Mouse (Mus musculus) lung, postnatal 0 days (tissue): ENCODE results near the gene Polr1c.

Source experiments
- CTCF ChIP-seq: IDR thresholded peaks from 2 replicates; pipeline ENCODE4 v1.5.1; 2016; ENCODE audit warnings: antibody characterized with exemption, mild to moderate bottlenecking
- EP300 ChIP-seq: IDR thresholded peaks from 2 replicates; pipeline ENCODE4 v1.6.1; 2016; ENCODE audit warnings: antibody characterized with exemption, mild to moderate bottlenecking, control low read depth

DNA sequence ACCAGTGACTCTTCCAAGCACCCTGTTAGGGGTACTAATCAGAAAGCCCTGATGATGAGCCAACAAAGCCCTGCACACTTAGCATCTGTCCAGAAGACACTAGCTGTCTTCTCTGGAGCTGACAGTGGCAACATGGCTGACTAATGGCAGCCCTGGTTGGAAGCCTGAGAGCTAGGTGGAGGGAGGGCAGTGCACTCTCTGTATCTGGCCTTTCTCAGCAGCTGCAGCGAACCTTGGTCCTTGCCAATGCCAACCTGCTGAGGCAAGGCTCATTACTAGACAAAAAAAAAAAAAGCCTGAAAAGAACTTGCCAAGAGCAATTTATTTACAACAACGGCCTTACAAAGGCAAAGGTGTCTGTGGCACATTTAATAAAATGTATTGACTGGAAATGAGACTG is 4.2 kb downstream of the Polr1c start:
- TF ChIP-seq CTCF (no peak), EP300 (no peak)
